Mouse (Mus musculus) liver, postnatal 0 days (tissue): ENCODE measurements at regions not wholly inside any gene's neighbourhood (a gene's known extent, or its start where the extent isn't known, plus 50 kb on each side); places are given as distances from the start of the nearest gene placed in this dataset.

Source experiments
- CTCF ChIP-seq: sonication (generic); IDR thresholded peaks from 2 replicates; pipeline ENCODE4 v1.5.1; 2016; ENCODE audit warnings: antibody characterized with exemption, low read depth
- EP300 ChIP-seq: IDR thresholded peaks from 2 replicates; pipeline ENCODE4 v1.6.1; 2016; ENCODE audit warnings: antibody characterized with exemption, low read depth, mild to moderate bottlenecking

DNA sequence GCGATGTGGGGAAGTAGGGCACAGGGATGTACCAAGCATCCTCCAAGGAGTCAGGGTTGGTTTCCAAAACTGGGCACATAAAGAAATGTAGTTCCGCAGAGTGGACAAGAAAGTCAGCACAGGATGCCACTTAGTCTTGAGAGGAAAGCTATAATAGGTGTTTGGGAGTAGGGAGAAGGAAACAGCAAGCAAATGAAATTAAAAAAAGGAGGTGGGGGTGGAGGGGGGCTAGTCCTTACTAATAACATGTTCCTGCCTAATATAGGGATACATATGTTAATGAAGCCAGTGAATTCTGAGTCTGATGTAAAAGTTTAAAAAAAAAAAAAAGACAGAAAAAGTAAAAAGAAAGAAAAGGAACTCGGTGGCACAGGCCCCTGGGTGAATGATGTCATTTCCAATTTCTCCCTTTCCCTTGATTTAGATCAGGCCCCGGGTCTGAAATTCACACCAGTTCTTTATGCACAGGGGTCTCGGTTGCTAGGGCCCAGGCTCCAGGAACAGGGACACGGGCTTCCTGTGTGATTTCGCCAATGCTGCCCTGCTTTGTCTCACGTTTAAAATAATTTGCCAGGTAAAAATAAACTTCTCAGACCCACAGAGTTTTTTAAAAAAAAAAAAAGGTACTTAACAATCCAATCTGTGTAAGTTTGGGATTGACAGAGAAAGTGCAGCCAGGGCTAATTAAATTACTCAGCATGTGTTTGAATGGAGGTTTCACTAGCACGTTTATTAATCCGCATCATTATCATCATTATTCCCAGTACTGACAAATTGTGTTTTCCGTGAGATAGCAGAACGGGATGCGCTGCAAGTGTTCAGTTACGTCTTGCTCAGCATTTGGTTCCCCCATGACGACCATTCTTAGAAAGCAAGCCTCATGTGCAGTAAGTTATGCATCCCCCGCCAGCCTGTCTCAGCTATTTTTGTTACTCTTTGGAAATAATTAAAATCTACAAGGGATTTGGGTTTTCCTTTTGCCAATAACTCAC lies 172.8 kb upstream of the Slc25a13 start:
- no peak for TF ChIP-seq CTCF
- no peak for TF ChIP-seq EP300
